ENCODE assay signal across 17 mouse cellular contexts in the genomic region with DNA sequence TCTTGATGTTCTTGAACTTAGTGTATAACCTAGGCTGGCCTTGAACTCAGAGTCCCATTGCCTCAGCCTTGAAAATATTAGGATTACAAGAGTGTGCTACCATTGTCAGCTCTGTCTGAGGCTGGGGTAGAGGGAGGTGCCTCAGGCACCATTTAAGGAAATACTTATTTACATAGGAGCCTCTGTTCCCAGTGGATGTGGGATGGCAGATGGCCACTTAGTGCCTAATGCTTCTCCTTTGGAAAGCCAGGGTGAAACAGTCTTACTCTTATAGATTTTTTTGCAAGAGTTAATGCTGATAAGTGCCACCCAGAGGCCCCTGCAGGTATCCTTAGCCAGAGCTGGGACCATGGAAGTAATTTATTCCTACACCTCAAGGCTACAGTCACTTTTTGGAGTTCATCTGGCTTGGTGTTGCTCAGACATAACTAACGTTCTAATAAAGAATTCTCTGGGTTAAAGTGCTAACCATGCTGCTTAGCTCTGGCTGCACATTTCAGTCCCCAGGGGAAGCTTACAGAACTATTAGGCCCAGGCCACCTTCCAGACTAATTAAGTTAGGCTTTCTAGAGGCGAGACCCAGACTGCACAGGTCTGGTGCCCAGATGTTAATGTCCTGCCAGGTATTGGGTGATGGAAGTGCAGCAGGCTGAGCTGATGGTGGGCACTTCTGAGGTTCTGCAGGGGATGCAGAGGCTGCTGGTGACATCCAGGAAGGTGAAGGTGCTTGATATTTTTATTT.
DNase-seq lines count a peak whose midpoint lies in the region; ATAC-seq lines count a peak whose summit lies in the region.
"Had no signal": no experiment of that assay in that cellular context is flagged by ENCODE, and none has a peak within 500 bp of the region (broad histone marks: within the 10 kb centered on the region; RNA-seq: fewer than 3 reads in every experiment).

No protein-coding gene starts in this region.

- DNase-seq in kidney, adult 9 months, result peak; percentile 53
- peak; percentile 39 for DNase-seq in hindlimb bud, embryonic 11.5 days (ENCODE audit: extremely low spot score, low read depth, low spot score)
- DNase-seq in ovary, adult 18-20 months (ENCODE audit: low spot score), result no peak
- DNase-seq in cerebellum, adult 9-11 months, result no peak
- DNase-seq: adrenal gland, postnatal 25 days; cerebellum, postnatal 25 days; heart, adult 18-20 months; lung, postnatal 10 days had no signal

- H3K9ac ChIP-seq in kidney, embryonic 14.5 days (ENCODE audit: low read depth, low read length), result no peak overlapping the region
- H3K9ac ChIP-seq in neural tube, embryonic 13.5 days, result no peak overlapping the region; the same call in 1 of the 2 replicates
- no peak overlapping the region for H3K9ac ChIP-seq in neural tube, embryonic 15.5 days (replicated peaks)
- H3K9ac ChIP-seq in neural tube, embryonic 14.5 days (replicated peaks; ENCODE audit: low read depth, low read length), result no peak overlapping the region
- H3K9ac ChIP-seq: forebrain, embryonic 15.5 days; heart, embryonic 15.5 days; liver, embryonic 15.5 days had no signal

- no peaks in the 10 kb centered on the region for H3K4me1 ChIP-seq in kidney, embryonic 14.5 days (ENCODE audit: control insufficient read depth, insufficient read depth, low read length)
- H3K4me1 ChIP-seq in neural tube, embryonic 13.5 days (replicated peaks), result peaks cover 5% of the 10 kb centered on the region; the same call in 1 of the 2 replicates
- peaks cover 6% of the 10 kb centered on the region; the same call in 1 of the 2 replicates for H3K4me1 ChIP-seq in neural tube, embryonic 15.5 days
- no peaks in the 10 kb centered on the region for H3K4me1 ChIP-seq in neural tube, embryonic 14.5 days (ENCODE audit: control insufficient read depth, insufficient read depth, low read length)
- H3K4me1 ChIP-seq: forebrain, embryonic 15.5 days had no signal

- no peak for ATAC-seq in kidney, embryonic 14.5 days (ENCODE audit: low FRiP score, low TSS enrichment)
- peak; percentile 53; the same call in 1 of the 2 replicates for ATAC-seq in neural tube, embryonic 13.5 days (ENCODE audit: low read depth)
- ATAC-seq in neural tube, embryonic 15.5 days (ENCODE audit: low FRiP score), result no peak
- ATAC-seq in neural tube, embryonic 14.5 days (ENCODE audit: low read depth), result peak; percentile 31; the same call in 1 of the 2 replicates
- ATAC-seq: CD4-positive, CD25-positive, alpha-beta regulatory T cell, adult 4 months; forebrain, embryonic 15.5 days; midbrain, embryonic 16.5 days had no signal

- H3K4me2 ChIP-seq in kidney, embryonic 14.5 days (replicated peaks; ENCODE audit: low read depth, low read length), result no peak overlapping the region
- H3K4me2 ChIP-seq in neural tube, embryonic 13.5 days, result no peak overlapping the region
- no peak overlapping the region for H3K4me2 ChIP-seq in neural tube, embryonic 15.5 days
- no peak overlapping the region for H3K4me2 ChIP-seq in neural tube, embryonic 14.5 days (ENCODE audit: low read depth, low read length)
- H3K4me2 ChIP-seq: forebrain, embryonic 15.5 days; heart, embryonic 15.5 days; liver, embryonic 15.5 days had no signal

- H3K4me3 ChIP-seq in kidney, embryonic 14.5 days (ENCODE audit: low read length), result no peak overlapping the region
- H3K4me3 ChIP-seq in neural tube, embryonic 13.5 days, result no peak overlapping the region
- no peak overlapping the region for H3K4me3 ChIP-seq in neural tube, embryonic 15.5 days (replicated peaks)
- no peak overlapping the region for H3K4me3 ChIP-seq in neural tube, embryonic 14.5 days (ENCODE audit: low read depth, low read length)
- H3K4me3 ChIP-seq: forebrain, embryonic 15.5 days; heart, embryonic 15.5 days; liver, embryonic 15.5 days had no signal

- WGBS in kidney, embryonic 14.5 days, result 56% methylated on average over 2 of the region's 2 CpGs
- 26% methylated on average over 2 of the region's 2 CpGs for WGBS in neural tube, embryonic 13.5 days
- 26% methylated on average over 2 of the region's 2 CpGs for WGBS in neural tube, embryonic 15.5 days
- WGBS in neural tube, embryonic 14.5 days, result 24% methylated on average over 2 of the region's 2 CpGs

- no peaks in the 10 kb centered on the region; the same call in 1 of the 2 replicates for H3K36me3 ChIP-seq in kidney, embryonic 14.5 days (ENCODE audit: control insufficient read depth, insufficient read depth, low read length)
- H3K36me3 ChIP-seq in neural tube, embryonic 13.5 days, result peaks cover 36% of the 10 kb centered on the region
- H3K36me3 ChIP-seq in neural tube, embryonic 15.5 days, result peaks cover 20% of the 10 kb centered on the region
- no peaks in the 10 kb centered on the region for H3K36me3 ChIP-seq in neural tube, embryonic 14.5 days (ENCODE audit: control insufficient read depth, insufficient read depth, low read length)
- H3K36me3 ChIP-seq: liver, embryonic 15.5 days had no signal

- H3K27ac ChIP-seq in kidney, embryonic 14.5 days (ENCODE audit: low read depth, low read length), result no peak overlapping the region
- H3K27ac ChIP-seq in neural tube, embryonic 13.5 days (replicated peaks), result 0 out of 2 replicates have a peak overlapping the region, but pooled peaks have one; percentile 7
- H3K27ac ChIP-seq in neural tube, embryonic 15.5 days (replicated peaks), result no peak overlapping the region
- H3K27ac ChIP-seq in neural tube, embryonic 14.5 days (ENCODE audit: low read depth, low read length), result no peak overlapping the region
- H3K27ac ChIP-seq: forebrain, embryonic 15.5 days; heart, embryonic 15.5 days had no signal

- H3K27me3 ChIP-seq in kidney, embryonic 14.5 days (ENCODE audit: control insufficient read depth, insufficient read depth, low read length), result no peaks in the 10 kb centered on the region
- no peaks in the 10 kb centered on the region for H3K27me3 ChIP-seq in neural tube, embryonic 13.5 days
- no peaks in the 10 kb centered on the region for H3K27me3 ChIP-seq in neural tube, embryonic 15.5 days (replicated peaks)
- no peaks in the 10 kb centered on the region for H3K27me3 ChIP-seq in neural tube, embryonic 14.5 days (ENCODE audit: control insufficient read depth, insufficient read depth, low read length)
- H3K27me3 ChIP-seq: forebrain, embryonic 15.5 days; heart, embryonic 15.5 days; liver, embryonic 15.5 days had no signal

- H3K9me3 ChIP-seq in kidney, embryonic 14.5 days (ENCODE audit: control insufficient read depth, low read length), result no peaks in the 10 kb centered on the region
- H3K9me3 ChIP-seq in neural tube, embryonic 13.5 days, result no peaks in the 10 kb centered on the region; the same call in 1 of the 2 replicates
- H3K9me3 ChIP-seq in neural tube, embryonic 15.5 days (replicated peaks), result no peaks in the 10 kb centered on the region
- H3K9me3 ChIP-seq in neural tube, embryonic 14.5 days (ENCODE audit: control insufficient read depth, low read length), result no peaks in the 10 kb centered on the region
- H3K9me3 ChIP-seq: forebrain, embryonic 15.5 days; heart, embryonic 15.5 days; liver, embryonic 15.5 days had no signal

Comparison
In these comparisons a context has a peak if more than half of its experiments do, and no peak if none do; other contexts are left out.
1. ATAC-seq: peak in neural tube, embryonic 13.5 days (single experiment) and neural tube, embryonic 14.5 days (single experiment); none in kidney, embryonic 14.5 days (single experiment) and neural tube, embryonic 15.5 days (single experiment).
2. DNase-seq: peak in kidney, adult 9 months (single experiment) and hindlimb bud, embryonic 11.5 days (single experiment); none in ovary, adult 18-20 months (single experiment) and cerebellum, adult 9-11 months (single experiment).